Mouse (Mus musculus): Measurements from ENCODE around the gene Plod3. TPM values are rescaled to one million over a fixed set of nuclear protein-coding genes. Genes with fewer than 3 reads are reported as not detected.
A peak's percentile ranks its signal among the peaks of the same experiment; 100 is the strongest.

The Plod3 gene
- polyA plus RNA-seq, 1 experiment from 2014 or later = 39.0 TPM

DNA sequence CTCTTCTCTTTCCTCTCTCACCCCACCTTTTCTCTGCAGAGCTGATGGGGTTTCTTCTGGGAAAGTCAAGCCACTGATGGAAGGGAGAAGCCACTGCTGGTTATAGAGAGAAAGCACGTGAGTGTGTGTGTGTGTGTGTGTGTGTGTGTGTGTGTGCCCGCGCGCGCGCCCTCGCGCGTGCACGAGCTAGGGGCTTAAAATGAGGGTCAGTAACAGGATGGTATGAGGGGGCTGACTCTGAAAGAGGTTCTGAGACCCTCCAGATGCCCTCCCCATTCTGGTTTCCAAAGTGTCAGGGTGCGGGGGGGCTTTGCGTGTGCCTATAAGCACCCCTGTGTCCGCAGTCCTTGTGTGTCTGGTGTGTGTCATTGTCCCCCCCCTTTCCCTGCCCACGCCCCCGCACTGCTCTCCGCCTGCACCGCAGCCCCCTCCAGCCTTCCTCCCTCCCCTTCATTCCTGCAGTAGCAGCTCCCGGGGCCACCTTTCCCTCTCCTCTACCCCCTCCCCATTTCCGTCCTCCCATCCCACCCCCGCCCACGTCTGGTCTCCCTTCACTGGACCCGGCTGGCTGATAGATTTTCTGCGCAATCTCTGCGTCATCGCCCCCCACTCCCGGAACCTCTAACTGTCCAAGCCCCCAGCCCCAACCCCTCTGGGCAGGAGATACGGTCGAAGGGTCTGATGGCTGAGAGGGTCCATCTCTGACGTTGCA is 41.9 kb downstream of the Plod3 start:
- ATAC-seq (ENCODE audit: low FRiP score) = peak; percentile 8
- Histone ChIP-seq H3K4me3 (replicated peaks) (peak overlapping the region; percentile 58), H3K4me2 (peak overlapping the region; percentile 100), H3K9ac (replicated peaks) (no peak overlapping the region; the same call in 1 of the 2 replicates), H3K4me1 (peaks cover 57% of the 10 kb centered on the region), H3K9me3 (replicated peaks) (no peaks in the 10 kb centered on the region), H3K36me3 (no peaks in the 10 kb centered on the region), H3K27ac (replicated peaks) (0 out of 2 replicates have a peak overlapping the region, but pooled peaks have one; percentile 9), H3K27me3 (replicated peaks) (peaks cover 75% of the 10 kb centered on the region)
- 3% methylated on average over 29 of the region's 29 CpGs for WGBS

DNA sequence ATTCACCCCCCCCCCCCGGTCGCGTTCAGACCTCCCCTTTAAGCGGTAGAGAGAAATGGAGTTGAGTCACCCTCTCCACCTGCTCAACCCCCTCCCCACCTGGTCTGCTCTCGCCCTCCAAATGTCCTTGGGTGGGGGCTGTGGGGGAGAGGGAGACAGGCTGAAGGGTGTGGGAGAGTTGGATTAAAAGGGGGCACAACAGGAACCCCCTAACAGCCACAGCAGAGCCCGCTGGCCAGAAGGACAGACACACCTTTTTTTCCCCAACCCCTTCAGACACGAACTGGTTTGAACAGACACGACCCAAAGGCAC is 42.4 kb downstream of the Plod3 start:
- Histone ChIP-seq H3K9ac (replicated peaks) (peak overlapping the region; percentile 57), H3K4me3 (replicated peaks) (peak overlapping the region; percentile 58), H3K4me1 (peaks cover 57% of the 10 kb centered on the region), H3K27ac (replicated peaks) (peak overlapping the region; percentile 61), H3K27me3 (replicated peaks) (peaks cover 70% of the 10 kb centered on the region), H3K36me3 (no peaks in the 10 kb centered on the region), H3K4me2 (peak overlapping the region; percentile 100), H3K9me3 (replicated peaks) (no peaks in the 10 kb centered on the region)
- ATAC-seq (ENCODE audit: low FRiP score) = peak; percentile 8; the same call in 1 of the 2 replicates
- 1% methylated on average over 8 of the region's 8 CpGs for WGBS

DNA sequence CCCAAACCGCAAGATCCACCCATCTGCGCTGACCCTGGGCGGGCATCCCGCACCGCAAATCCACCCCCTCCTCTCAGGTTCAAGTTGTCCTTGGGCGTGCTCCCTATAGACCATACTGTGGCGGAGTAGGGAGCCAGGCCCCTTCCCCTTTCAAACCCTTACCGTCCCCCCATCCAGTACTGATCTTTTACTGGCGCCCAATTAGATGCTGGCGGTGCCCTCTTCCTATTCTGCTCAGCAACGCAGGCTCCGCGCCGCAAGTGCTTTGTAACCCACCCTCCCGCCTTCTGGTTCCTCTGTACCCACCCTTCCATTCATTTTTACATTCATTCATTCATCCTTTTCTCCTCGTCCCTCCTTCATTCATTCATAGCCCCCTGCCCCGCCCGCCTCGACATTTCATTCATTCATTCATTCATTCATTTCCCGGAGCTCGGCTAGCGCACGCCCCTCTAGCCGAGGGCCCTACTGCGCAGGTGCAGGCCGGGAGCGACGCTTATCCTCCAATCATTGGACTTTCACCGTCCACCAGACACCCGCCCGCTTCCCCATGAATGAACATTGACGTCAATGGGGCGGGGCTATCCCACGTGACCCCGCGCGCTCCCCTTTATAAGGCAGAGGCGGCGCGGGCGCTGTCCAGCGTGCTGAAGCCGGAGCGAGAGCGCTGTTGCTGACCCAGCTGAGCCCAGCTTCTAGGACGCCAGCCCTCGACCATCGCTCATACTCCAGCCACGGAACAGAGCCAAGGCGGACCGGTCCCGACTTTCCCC is 43.0 kb downstream of the Plod3 start:
- peak overlapping the region; percentile 61 for H3K27ac ChIP-seq (replicated peaks)
- H3K36me3 ChIP-seq = no peaks in the 10 kb centered on the region; the same call in 1 of the 2 replicates
- H3K27me3 ChIP-seq (replicated peaks) = peaks cover 64% of the 10 kb centered on the region
- peaks cover 57% of the 10 kb centered on the region for H3K4me1 ChIP-seq
- peak overlapping the region; percentile 100 for H3K4me2 ChIP-seq
- no peaks in the 10 kb centered on the region for H3K9me3 ChIP-seq (replicated peaks)
- WGBS = under 1% methylated on average over 52 of the region's 52 CpGs
- peak; percentile 77 for ATAC-seq (ENCODE audit: low FRiP score)
- H3K4me3 ChIP-seq (replicated peaks) = peak overlapping the region; percentile 58
- H3K9ac ChIP-seq (replicated peaks) = peak overlapping the region; percentile 62

DNA sequence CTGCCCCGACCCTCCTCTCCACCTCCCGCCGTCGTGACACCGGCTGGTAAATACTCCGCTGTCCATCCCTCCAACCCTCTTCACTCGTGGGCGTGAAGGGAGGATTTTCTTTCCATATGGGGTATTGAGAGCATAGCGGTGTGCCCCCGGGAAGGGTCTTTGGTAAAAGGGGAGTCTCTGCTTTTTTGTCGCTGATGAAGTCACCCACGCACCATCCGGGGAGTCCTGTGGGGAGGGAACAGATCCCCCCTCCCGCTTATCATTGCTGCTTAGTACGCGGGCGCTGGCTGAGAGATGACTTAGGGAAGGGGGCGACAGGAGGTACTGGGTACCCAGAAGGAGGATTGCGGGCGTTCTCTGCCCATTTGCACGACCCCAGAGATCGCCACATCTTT is 43.6 kb downstream of the Plod3 start:
- H3K27me3 ChIP-seq (replicated peaks) = peaks cover 58% of the 10 kb centered on the region
- H3K9ac ChIP-seq (replicated peaks) = peak overlapping the region; percentile 62
- no peaks in the 10 kb centered on the region; the same call in 1 of the 2 replicates for H3K36me3 ChIP-seq
- peak overlapping the region; percentile 100 for H3K4me2 ChIP-seq
- no peak for ATAC-seq (ENCODE audit: low FRiP score)
- H3K4me3 ChIP-seq (replicated peaks) = peak overlapping the region; percentile 58
- no peaks in the 10 kb centered on the region for H3K9me3 ChIP-seq (replicated peaks)
- H3K4me1 ChIP-seq = peaks cover 51% of the 10 kb centered on the region
- WGBS = 9% methylated on average over 22 of the region's 22 CpGs
- no peak overlapping the region for H3K27ac ChIP-seq (replicated peaks)

DNA sequence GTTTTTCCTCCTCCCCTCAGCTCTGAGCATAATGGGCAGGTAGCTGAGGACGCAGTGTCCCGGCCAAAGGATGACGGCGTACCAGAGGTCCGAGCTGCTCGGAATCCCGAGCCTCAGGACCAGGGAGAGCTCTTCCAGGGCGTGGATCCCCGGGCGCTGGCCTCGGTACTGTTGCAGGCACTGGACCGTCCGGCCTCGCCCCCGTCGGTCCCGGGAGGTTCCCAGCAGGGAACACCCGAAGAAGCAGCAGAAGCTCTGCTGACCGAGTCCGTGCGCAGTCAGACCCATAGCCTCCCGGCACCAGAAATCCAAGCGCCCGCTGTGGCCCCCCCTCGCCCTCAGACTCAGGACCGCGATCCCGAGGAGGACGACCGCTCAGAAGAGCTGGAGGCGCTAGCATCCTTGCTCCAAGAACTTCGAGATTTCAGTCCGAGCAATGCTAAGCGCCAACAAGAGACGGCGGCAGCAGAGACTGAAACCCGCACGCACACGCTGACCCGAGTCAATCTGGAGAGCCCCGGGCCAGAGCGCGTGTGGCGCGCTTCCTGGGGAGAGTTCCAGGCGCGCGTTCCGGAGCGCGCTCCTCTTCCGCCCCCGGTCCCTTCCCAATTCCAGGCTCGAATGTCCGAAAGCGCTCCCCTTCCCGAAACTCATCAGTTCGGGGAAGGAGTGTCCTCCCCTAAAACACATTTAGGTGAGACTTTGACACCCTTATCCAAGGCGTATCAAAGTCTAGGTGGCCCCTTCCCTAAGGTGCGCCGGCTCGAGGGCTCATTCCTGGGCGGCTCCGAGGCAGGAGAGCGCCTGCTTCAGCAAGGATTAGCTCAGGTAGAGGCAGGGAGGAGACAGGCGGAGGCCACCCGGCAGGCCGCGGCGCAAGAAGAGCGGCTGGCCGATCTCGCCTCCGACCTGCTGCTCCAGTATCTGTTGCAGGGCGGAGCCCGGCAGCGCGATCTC is 44.5 kb downstream of the Plod3 start:
- Histone ChIP-seq H3K27me3 (replicated peaks) (peaks cover 48% of the 10 kb centered on the region), H3K27ac (replicated peaks) (no peak overlapping the region)

DNA sequence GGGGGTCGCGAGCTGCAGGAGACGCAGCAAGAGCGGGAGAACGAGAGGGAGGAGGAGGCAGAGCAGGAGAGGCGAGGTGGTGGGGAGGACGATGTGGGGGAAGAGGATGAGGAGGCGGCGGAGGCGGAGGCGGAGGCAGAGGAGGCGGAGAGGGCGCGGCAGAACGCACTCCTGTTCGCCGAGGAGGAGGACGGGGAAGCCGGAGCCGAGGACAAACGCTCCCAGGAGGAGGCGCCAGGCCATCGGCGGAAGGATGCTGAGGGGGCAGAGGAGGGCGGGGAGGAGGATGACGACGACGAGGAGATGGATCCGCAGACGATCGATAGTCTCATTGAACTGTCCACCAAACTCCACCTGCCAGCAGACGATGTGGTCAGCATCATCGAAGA is 45.2 kb downstream of the Plod3 start:
- H3K27me3 ChIP-seq (replicated peaks) = peaks cover 42% of the 10 kb centered on the region
- WGBS = under 1% methylated on average over 28 of the region's 33 CpGs
- 0 out of 2 replicates have a peak overlapping the region, but pooled peaks have one; percentile 41 for H3K27ac ChIP-seq (replicated peaks)
- H3K9ac ChIP-seq (replicated peaks) = peak overlapping the region; percentile 62
- H3K4me1 ChIP-seq = peaks cover 48% of the 10 kb centered on the region
- H3K4me3 ChIP-seq (replicated peaks) = peak overlapping the region; percentile 58
- peak; percentile 0; the same call in 1 of the 2 replicates for ATAC-seq (ENCODE audit: low FRiP score)
- no peaks in the 10 kb centered on the region for H3K9me3 ChIP-seq (replicated peaks)
- peak overlapping the region; percentile 100 for H3K4me2 ChIP-seq
- peaks cover 15% of the 10 kb centered on the region for H3K36me3 ChIP-seq

More for the DNA sequence above, 44.5 kb downstream of the Plod3 start:
- under 1% methylated on average over 78 of the region's 78 CpGs for WGBS
- peaks cover 9% of the 10 kb centered on the region for H3K36me3 ChIP-seq
- H3K4me1 ChIP-seq = peaks cover 48% of the 10 kb centered on the region
- peak overlapping the region; percentile 58 for H3K4me3 ChIP-seq (replicated peaks)
- H3K9ac ChIP-seq (replicated peaks) = peak overlapping the region; percentile 62
- no peak for ATAC-seq (ENCODE audit: low FRiP score)
- H3K9me3 ChIP-seq (replicated peaks) = no peaks in the 10 kb centered on the region
- peak overlapping the region; percentile 100 for H3K4me2 ChIP-seq

DNA sequence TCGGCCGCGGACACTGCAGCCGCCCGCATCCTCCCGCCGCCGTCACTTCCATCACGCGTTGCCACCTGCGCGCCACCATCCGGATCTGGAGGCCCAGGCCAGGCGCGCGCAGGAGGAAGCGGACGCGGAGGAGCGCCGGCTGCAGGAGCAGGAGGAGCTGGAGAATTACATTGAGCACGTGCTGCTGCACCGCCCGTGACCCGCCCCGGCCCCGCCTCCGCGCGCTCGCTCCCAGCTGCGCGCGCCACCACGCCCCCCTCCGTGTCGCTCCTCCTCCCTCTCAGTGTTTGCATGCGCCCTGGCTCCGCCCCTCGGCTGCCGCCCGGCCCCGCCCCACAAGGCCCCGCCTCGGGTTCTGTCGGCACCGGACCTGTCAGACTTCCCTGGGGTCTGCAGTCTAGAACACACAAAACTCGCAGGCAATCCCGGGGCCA is 45.8 kb downstream of the Plod3 start:
- Histone ChIP-seq H3K36me3 (peaks cover 22% of the 10 kb centered on the region), H3K9ac (replicated peaks) (peak overlapping the region; percentile 62), H3K27me3 (replicated peaks) (peaks cover 38% of the 10 kb centered on the region), H3K9me3 (replicated peaks) (no peaks in the 10 kb centered on the region), H3K4me1 (peaks cover 48% of the 10 kb centered on the region), H3K27ac (replicated peaks) (0 out of 2 replicates have a peak overlapping the region, but pooled peaks have one; percentile 41), H3K4me2 (peak overlapping the region; percentile 100), H3K4me3 (replicated peaks) (peak overlapping the region; percentile 58)
- 2% methylated on average over 40 of the region's 49 CpGs for WGBS
- ATAC-seq (ENCODE audit: low FRiP score) = peak; percentile 57

DNA sequence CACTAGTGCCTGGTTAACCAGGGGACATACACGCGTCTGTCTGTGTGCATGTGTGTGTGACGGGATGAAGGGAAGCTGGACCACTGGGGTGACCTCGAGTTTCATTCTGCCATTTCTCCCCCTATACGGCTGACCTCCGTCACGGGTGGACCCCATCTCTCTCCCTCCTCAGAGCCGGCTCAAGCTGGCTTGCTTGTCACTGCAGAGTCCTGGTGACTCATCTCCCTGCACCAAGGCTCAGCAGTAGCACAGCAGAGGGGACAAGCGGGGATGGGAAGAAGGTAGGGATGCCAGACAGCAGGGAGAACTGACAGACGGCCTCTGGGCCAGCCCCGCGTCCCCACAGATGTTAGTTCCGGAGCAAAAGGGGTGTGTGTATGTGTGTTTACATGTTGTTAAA is 49.4 kb downstream of the Plod3 start:
- Histone ChIP-seq H3K4me2 (no peak overlapping the region), H3K4me1 (peaks cover 22% of the 10 kb centered on the region), H3K27me3 (replicated peaks) (peaks cover 6% of the 10 kb centered on the region), H3K27ac (replicated peaks) (no peak overlapping the region), H3K36me3 (peaks cover 51% of the 10 kb centered on the region), H3K4me3 (replicated peaks) (no peak overlapping the region), H3K9me3 (replicated peaks) (no peaks in the 10 kb centered on the region), H3K9ac (replicated peaks) (no peak overlapping the region)
- WGBS = 91% methylated on average over 13 of the region's 13 CpGs
- ATAC-seq (ENCODE audit: low FRiP score) = no peak

DNA sequence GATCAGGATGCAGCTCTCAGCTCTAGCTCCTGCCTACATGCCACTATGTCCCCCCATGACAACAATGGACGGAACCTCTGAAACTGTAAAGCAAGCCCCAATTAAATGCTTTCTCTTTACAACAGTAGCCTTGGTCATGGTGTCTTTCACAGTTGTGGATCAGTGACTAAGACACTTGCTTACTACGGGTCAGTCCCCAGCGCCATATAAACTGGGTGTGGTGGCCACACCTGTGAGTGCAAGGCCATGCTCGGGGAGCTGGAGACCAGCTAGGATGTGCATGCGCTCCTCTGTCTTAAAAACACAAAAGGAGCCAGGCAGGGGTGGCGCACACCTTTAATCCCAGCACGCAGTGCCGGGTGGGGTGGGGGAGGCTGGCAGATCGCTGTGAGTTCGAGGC is 52.6 kb downstream of the Plod3 start:
- no peak overlapping the region for H3K9ac ChIP-seq (replicated peaks)
- ATAC-seq (ENCODE audit: low FRiP score) = no peak
- H3K4me1 ChIP-seq = no peaks in the 10 kb centered on the region
- 93% methylated on average over 10 of the region's 10 CpGs for WGBS
- H3K4me2 ChIP-seq = no peak overlapping the region
- no peaks in the 10 kb centered on the region for H3K27me3 ChIP-seq (replicated peaks)
- no peak overlapping the region for H3K4me3 ChIP-seq (replicated peaks)
- H3K9me3 ChIP-seq (replicated peaks) = no peaks in the 10 kb centered on the region
- no peak overlapping the region for H3K27ac ChIP-seq (replicated peaks)
- H3K36me3 ChIP-seq = peaks cover 66% of the 10 kb centered on the region

DNA sequence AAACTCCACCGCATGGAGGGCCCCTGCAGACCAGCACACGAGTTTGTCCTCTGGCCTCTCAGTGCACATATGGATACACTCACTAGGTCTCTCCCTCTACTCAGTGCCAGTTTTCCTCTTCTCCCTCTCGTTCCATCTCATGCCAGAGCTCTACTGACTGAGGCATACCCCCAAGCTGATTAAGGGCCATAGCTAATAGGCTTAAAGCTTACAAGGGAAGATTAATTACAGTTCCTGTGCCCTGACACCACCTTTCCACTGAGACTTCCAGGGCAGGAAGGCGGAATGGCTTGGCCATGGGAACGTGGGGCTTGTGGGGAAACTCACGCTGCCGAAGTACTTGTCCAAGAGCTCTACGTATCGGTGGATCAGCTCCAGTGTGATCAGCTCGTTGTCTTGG is 54.6 kb downstream of the Plod3 start:
- Histone ChIP-seq H3K36me3 (peaks cover 57% of the 10 kb centered on the region), H3K27me3 (replicated peaks) (no peaks in the 10 kb centered on the region), H3K4me2 (no peak overlapping the region), H3K27ac (replicated peaks) (no peak overlapping the region), H3K9ac (replicated peaks) (no peak overlapping the region), H3K4me3 (replicated peaks) (no peak overlapping the region), H3K4me1 (peaks cover 13% of the 10 kb centered on the region), H3K9me3 (replicated peaks) (no peaks in the 10 kb centered on the region)
- 90% methylated on average over 10 of the region's 10 CpGs for WGBS
- ATAC-seq (ENCODE audit: low FRiP score) = no peak

DNA sequence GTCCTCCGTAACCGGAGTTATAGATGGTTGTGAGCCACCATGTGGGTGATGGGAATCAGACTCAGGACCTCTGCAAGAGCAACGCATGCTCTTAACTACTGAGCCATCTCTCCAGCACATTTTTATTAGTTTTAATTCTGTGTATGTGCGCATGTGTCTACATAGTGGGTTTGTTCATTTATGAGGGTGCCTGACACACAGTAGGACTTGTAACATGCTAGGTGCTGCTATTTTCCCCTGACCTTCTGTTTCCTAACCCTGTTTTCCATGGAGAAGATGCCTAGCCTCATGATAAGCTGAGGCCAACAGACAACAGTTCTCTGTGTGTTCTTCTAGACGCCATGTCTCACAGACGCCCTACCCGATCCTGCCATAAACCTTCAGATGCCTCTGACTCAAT is 57.2 kb downstream of the Plod3 start:
- Histone ChIP-seq H3K36me3 (peaks cover 33% of the 10 kb centered on the region), H3K4me2 (no peak overlapping the region), H3K27me3 (replicated peaks) (no peaks in the 10 kb centered on the region), H3K27ac (replicated peaks) (no peak overlapping the region), H3K9me3 (replicated peaks) (no peaks in the 10 kb centered on the region), H3K4me3 (replicated peaks) (no peak overlapping the region), H3K4me1 (peaks cover 16% of the 10 kb centered on the region), H3K9ac (replicated peaks) (no peak overlapping the region)
- no peak for ATAC-seq (ENCODE audit: low FRiP score)
- WGBS = 96% methylated on average over 7 of the region's 7 CpGs

Data from neural tube, embryonic 15.5 days (tissue).